11 mouse cellular contexts compared by ENCODE assay signal in the genomic region with DNA sequence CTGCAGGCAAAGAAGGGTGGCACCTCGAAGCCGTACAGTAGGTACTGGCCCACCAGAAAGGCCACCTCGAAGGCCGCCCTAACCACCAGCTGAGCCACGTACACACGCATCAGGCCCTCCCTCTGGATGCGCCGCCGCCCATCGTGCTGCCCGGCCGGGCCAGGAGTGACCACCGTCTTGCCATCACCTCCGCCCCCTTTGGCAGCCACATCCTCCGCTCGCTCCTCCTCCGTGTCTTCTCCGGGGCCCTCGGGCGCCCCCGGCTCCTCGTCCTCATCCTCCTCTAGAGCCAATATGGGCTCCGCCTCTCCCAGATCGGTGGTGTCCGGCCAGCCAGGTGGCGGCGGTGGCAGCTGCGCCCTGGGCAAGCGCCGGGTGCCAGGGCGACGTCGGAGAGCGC. TPM values are rescaled to one million over a fixed set of nuclear protein-coding genes. Genes with fewer than 3 reads are reported as not detected.
DNase-seq lines count a peak whose midpoint lies in the region; ATAC-seq and TF ChIP-seq lines count a peak whose summit lies in the region.
"Had no signal": no experiment of that assay in that cellular context is flagged by ENCODE, and none has a peak within 500 bp of the region (broad histone marks: within the 10 kb centered on the region; RNA-seq: fewer than 3 reads in every experiment).

No protein-coding gene starts in this region.

- no peak overlapping the region for H3K27ac ChIP-seq in heart, embryonic 15.5 days
- H3K27ac ChIP-seq in hindbrain, postnatal 0 days, result no peak overlapping the region
- H3K27ac ChIP-seq in small intestine, adult 2 months (ENCODE audit: insufficient read depth, low read depth, low read length), result no peak overlapping the region
- H3K27ac ChIP-seq: liver, embryonic 14.5 days; neural tube, embryonic 13.5 days had no signal

- DNase-seq in heart, adult 18-20 months, result no peak
- DNase-seq in lung, postnatal 10 days, result peak; percentile 78
- DNase-seq in lung, adult 2 months, result no peak
- no peak for DNase-seq in hindbrain, postnatal 0 days (ENCODE audit: low spot score)
- DNase-seq in adrenal gland, adult 2 months, result no peak
- no peak for DNase-seq in natural killer cell, adult 2 months (ENCODE audit: low spot score in 2 of 2)
- DNase-seq: kidney, postnatal 25 days had no signal

- H3K4me1 ChIP-seq in heart, embryonic 15.5 days (replicated peaks), result peaks cover 25% of the 10 kb centered on the region
- H3K4me1 ChIP-seq in lung, adult 2 months (ENCODE audit: control insufficient read depth, insufficient read depth, low read length), result no peaks in the 10 kb centered on the region
- no peaks in the 10 kb centered on the region for H3K4me1 ChIP-seq in hindbrain, postnatal 0 days (ENCODE audit: insufficient read depth, low read length)
- 0 out of 2 replicates have a peak, but pooled peaks cover 3% of the 10 kb centered on the region for H3K4me1 ChIP-seq in small intestine, adult 2 months (ENCODE audit: control insufficient read depth, insufficient read depth, insufficient read length, low read length)

- H3K36me3 ChIP-seq in heart, embryonic 15.5 days, result no peaks in the 10 kb centered on the region
- no peaks in the 10 kb centered on the region for H3K36me3 ChIP-seq in hindbrain, postnatal 0 days (ENCODE audit: insufficient read depth, low read length)
- no peaks in the 10 kb centered on the region for H3K36me3 ChIP-seq in small intestine, adult 2 months (ENCODE audit: control insufficient read depth, insufficient read depth, low read length)

- TF ChIP-seq CTCF in lung, adult 2 months (IDR thresholded peaks at IDR 0.05; ENCODE audit: insufficient read depth, low read length), result no peak
- TF ChIP-seq CTCF in hindbrain, postnatal 0 days (IDR thresholded peaks at IDR 0.05; ENCODE audit: low read depth), result no peak
- TF ChIP-seq CTCF in small intestine, adult 2 months (IDR thresholded peaks at IDR 0.05; ENCODE audit: extremely low read depth, insufficient read length, insufficient replicate concordance, low read depth, low read length), result no peak

- H3K9me3 ChIP-seq in heart, embryonic 15.5 days (replicated peaks), result no peaks in the 10 kb centered on the region
- H3K9me3 ChIP-seq in hindbrain, postnatal 0 days (ENCODE audit: low read length), result no peaks in the 10 kb centered on the region
- H3K9me3 ChIP-seq: neural tube, embryonic 13.5 days had no signal

- no peak for TF ChIP-seq POLR2A in lung, adult 2 months (IDR thresholded peaks at IDR 0.05; ENCODE audit: borderline replicate concordance, extremely low read depth, low read depth, low read length)
- TF ChIP-seq POLR2A in small intestine, adult 2 months (IDR thresholded peaks at IDR 0.05; ENCODE audit: low read depth, low read length), result no peak

- 7% methylated on average over 34 of the region's 34 CpGs for WGBS in heart, embryonic 15.5 days
- WGBS in lung, adult 2 months, result 14% methylated on average over 34 of the region's 34 CpGs
- 10% methylated on average over 34 of the region's 34 CpGs for WGBS in hindbrain, postnatal 0 days
- WGBS in small intestine, adult 2 months, result 15% methylated on average over 34 of the region's 34 CpGs

- no peak overlapping the region for H3K9ac ChIP-seq in heart, embryonic 15.5 days
- no peak overlapping the region for H3K9ac ChIP-seq in hindbrain, postnatal 0 days (replicated peaks; ENCODE audit: low read length)
- H3K9ac ChIP-seq: liver, embryonic 14.5 days; neural tube, embryonic 13.5 days had no signal

- H3K27me3 ChIP-seq in heart, embryonic 15.5 days, result peaks cover 60% of the 10 kb centered on the region
- peaks cover 44% of the 10 kb centered on the region for H3K27me3 ChIP-seq in hindbrain, postnatal 0 days (ENCODE audit: insufficient read depth, low read length)
- peaks cover 19% of the 10 kb centered on the region for H3K27me3 ChIP-seq in small intestine, adult 2 months (ENCODE audit: control insufficient read depth, insufficient read depth, low read length)

- H3K4me2 ChIP-seq in heart, embryonic 15.5 days, result peak overlapping the region; percentile 55
- H3K4me2 ChIP-seq in hindbrain, postnatal 0 days (ENCODE audit: low read depth, low read length), result no peak overlapping the region
- H3K4me2 ChIP-seq: neural tube, embryonic 13.5 days had no signal

- no peak for ATAC-seq in heart, embryonic 15.5 days (replicated peaks; ENCODE audit: insufficient number of reproducible peaks, insufficient read depth, low FRiP score, low read depth)
- 0 out of 2 replicates have a peak, but pooled peaks have one; percentile 14 for ATAC-seq in hindbrain, postnatal 0 days

- H3K4me3 ChIP-seq in heart, embryonic 15.5 days, result peak overlapping the region; percentile 34
- no peak overlapping the region for H3K4me3 ChIP-seq in lung, adult 2 months (replicated peaks; ENCODE audit: extremely low read depth, low read depth, low read length)
- H3K4me3 ChIP-seq in hindbrain, postnatal 0 days (ENCODE audit: low read length), result peak overlapping the region; percentile 15; the same call in 1 of the 2 replicates
- H3K4me3 ChIP-seq in small intestine, adult 2 months (ENCODE audit: low read depth, low read length), result 0 out of 2 replicates have a peak overlapping the region, but pooled peaks have one; percentile 9

RNA-seq across cellular contexts. Expression of gene Gjc2, which starts 6.1 kb away (rescaled TPM):
- polyA plus RNA-seq in heart, embryonic 15.5 days (2015; fragmentation: Nextera tagmentation; extraction: Ambion mirVana), result 0.77 TPM in 2 replicates
- total RNA-seq in heart, adult 18-20 months (2021), result under 1 TPM; 0.54 to 0.77 TPM
- 1.7 and 3.5 TPM in 2 replicates for polyA plus RNA-seq in lung, adult 2 months (2012; rRNA removed)
- 2.3 and 3.2 TPM in 2 replicates for total RNA-seq in hindbrain, postnatal 0 days (2014; rRNA removed)
- polyA plus RNA-seq in hindbrain, postnatal 0 days (2015; fragmentation: Nextera tagmentation; extraction: Ambion mirVana), result 0.38 and 0.76 TPM in 2 replicates
- polyA plus RNA-seq in small intestine, adult 2 months (2012; rRNA removed), result 4.6 TPM in 2 replicates
- 1 to 10 TPM in 1 of 2 experiments, under 1 TPM in 1; 0.29 to 1.5 TPM for total RNA-seq in adrenal gland, adult 2 months (2021)
- 3.0 TPM in 2 replicates for polyA plus RNA-seq in adrenal gland, adult 2 months (2012; rRNA removed)

RNA-seq across cellular contexts. Expression of gene Iba57, which starts 13.4 kb away (rescaled TPM):
- 7.3 and 8.5 TPM in 2 replicates for polyA plus RNA-seq in heart, embryonic 15.5 days (2015; fragmentation: Nextera tagmentation; extraction: Ambion mirVana)
- 10 to 100 TPM; 17.6 to 19.6 TPM for total RNA-seq in heart, adult 18-20 months (2021)
- 3.7 and 3.9 TPM in 2 replicates for polyA plus RNA-seq in lung, adult 2 months (2012; rRNA removed)
- 13.3 and 14.8 TPM in 2 replicates for total RNA-seq in hindbrain, postnatal 0 days (2014; rRNA removed)
- polyA plus RNA-seq in hindbrain, postnatal 0 days (2015; fragmentation: Nextera tagmentation; extraction: Ambion mirVana), result 9.3 and 10.7 TPM in 2 replicates
- polyA plus RNA-seq in small intestine, adult 2 months (2012; rRNA removed), result 4.9 and 8.0 TPM in 2 replicates
- 10 to 100 TPM; 16.5 to 21.9 TPM for total RNA-seq in adrenal gland, adult 2 months (2021)
- polyA plus RNA-seq in adrenal gland, adult 2 months (2012; rRNA removed), result 15.5 and 16.0 TPM in 2 replicates

RNA-seq across cellular contexts. Expression of gene Guk1, which starts 15.1 kb away (rescaled TPM):
- 109 and 125 TPM in 2 replicates for polyA plus RNA-seq in heart, embryonic 15.5 days (2015; fragmentation: Nextera tagmentation; extraction: Ambion mirVana)
- 100 to 1,000 TPM; 108 to 133 TPM for total RNA-seq in heart, adult 18-20 months (2021)
- polyA plus RNA-seq in lung, adult 2 months (2012; rRNA removed), result 100 and 126 TPM in 2 replicates
- total RNA-seq in hindbrain, postnatal 0 days (2014; rRNA removed), result 124 TPM in 2 replicates
- 258 and 271 TPM in 2 replicates for polyA plus RNA-seq in hindbrain, postnatal 0 days (2015; fragmentation: Nextera tagmentation; extraction: Ambion mirVana)
- 284 and 285 TPM in 2 replicates for polyA plus RNA-seq in small intestine, adult 2 months (2012; rRNA removed)
- 10 to 100 TPM; 48.2 to 72.0 TPM for total RNA-seq in adrenal gland, adult 2 months (2021)
- 80.0 and 95.2 TPM in 2 replicates for polyA plus RNA-seq in adrenal gland, adult 2 months (2012; rRNA removed)

RNA-seq across cellular contexts. Expression of gene Mrpl55, which starts 25.4 kb away (rescaled TPM):
- polyA plus RNA-seq in heart, embryonic 15.5 days (2015; fragmentation: Nextera tagmentation; extraction: Ambion mirVana), result 99.8 and 114 TPM in 2 replicates
- total RNA-seq in heart, adult 18-20 months (2021), result 100 to 1,000 TPM; 122 to 133 TPM
- polyA plus RNA-seq in lung, adult 2 months (2012; rRNA removed), result 26.0 and 27.0 TPM in 2 replicates
- total RNA-seq in hindbrain, postnatal 0 days (2014; rRNA removed), result 88.3 and 90.6 TPM in 2 replicates
- 119 and 123 TPM in 2 replicates for polyA plus RNA-seq in hindbrain, postnatal 0 days (2015; fragmentation: Nextera tagmentation; extraction: Ambion mirVana)
- 32.5 and 36.0 TPM in 2 replicates for polyA plus RNA-seq in small intestine, adult 2 months (2012; rRNA removed)
- total RNA-seq in adrenal gland, adult 2 months (2021), result 10 to 100 TPM; 47.5 to 61.8 TPM
- polyA plus RNA-seq in adrenal gland, adult 2 months (2012; rRNA removed), result 56.4 and 64.8 TPM in 2 replicates

RNA-seq across cellular contexts. Expression of gene 2310033P09Rik, which starts 31.2 kb away (rescaled TPM):
- polyA plus RNA-seq in heart, embryonic 15.5 days (2015; fragmentation: Nextera tagmentation; extraction: Ambion mirVana), result 17.7 and 18.4 TPM in 2 replicates
- 10 to 100 TPM in 1 of 2 experiments, 1 to 10 TPM in 1; 9.9 to 11.8 TPM for total RNA-seq in heart, adult 18-20 months (2021)
- polyA plus RNA-seq in lung, adult 2 months (2012; rRNA removed), result 23.5 and 29.2 TPM in 2 replicates
- 4.3 and 4.7 TPM in 2 replicates for total RNA-seq in hindbrain, postnatal 0 days (2014; rRNA removed)
- polyA plus RNA-seq in hindbrain, postnatal 0 days (2015; fragmentation: Nextera tagmentation; extraction: Ambion mirVana), result 24.8 and 29.2 TPM in 2 replicates
- 7.6 and 16.0 TPM in 2 replicates for polyA plus RNA-seq in small intestine, adult 2 months (2012; rRNA removed)
- total RNA-seq in adrenal gland, adult 2 months (2021), result 10 to 100 TPM; 22.5 to 26.0 TPM
- 14.1 and 15.1 TPM in 2 replicates for polyA plus RNA-seq in adrenal gland, adult 2 months (2012; rRNA removed)
